Mouse (Mus musculus): ENCODE measurements at regions not wholly inside any gene's neighbourhood (a gene's known extent, or its start where the extent isn't known, plus 50 kb on each side); places are given as distances from the start of the nearest gene placed in this dataset.

DNA sequence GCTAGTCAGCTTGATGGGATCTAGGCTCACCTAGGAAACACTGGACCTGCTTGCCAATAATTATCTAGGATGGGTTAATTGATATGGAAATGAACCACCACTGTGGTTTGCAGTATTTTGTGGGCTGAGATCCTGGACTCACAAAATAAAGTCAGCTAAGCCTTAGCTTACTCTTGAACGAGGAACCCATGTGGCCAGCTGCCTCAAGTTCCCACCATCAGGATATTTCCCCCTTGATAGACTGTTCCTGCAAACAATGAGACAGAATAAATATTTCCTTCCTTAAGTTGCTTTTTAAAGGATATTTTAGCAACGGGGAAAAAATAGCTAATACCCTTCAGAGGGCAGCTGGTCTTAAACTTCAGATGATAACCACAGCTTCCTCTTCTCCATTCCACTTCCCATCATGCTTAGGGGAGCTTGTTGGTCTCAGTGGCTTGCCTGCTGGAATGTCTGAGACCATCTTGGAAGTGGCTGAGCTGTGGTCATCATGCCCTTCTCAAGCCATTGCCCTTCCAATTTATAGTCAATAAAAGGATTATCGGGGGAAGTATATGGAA lies 913.7 kb upstream of the Lrrc6 start:
- H3K36me3 ChIP-seq (ENCODE audit: control insufficient read depth, insufficient read depth) = no peaks in the 10 kb centered on the region
- H3K79me2 ChIP-seq (ENCODE audit: control insufficient read depth, insufficient read depth) = no peaks in the 10 kb centered on the region
- H3K27me3 ChIP-seq (ENCODE audit: control insufficient read depth, insufficient read depth, insufficient read length) = no peaks in the 10 kb centered on the region
- no peak overlapping the region for H3K4me3 ChIP-seq (ENCODE audit: insufficient read depth, poor library complexity, severe bottlenecking)
- H3K79me3 ChIP-seq (ENCODE audit: low read depth) = no peaks in the 10 kb centered on the region
- no peak overlapping the region for H3ac ChIP-seq (ENCODE audit: control insufficient read depth, insufficient read length, low read depth)
- TF ChIP-seq MAX (IDR thresholded peaks at IDR 0.05) (no peak), CEBPB (IDR thresholded peaks at IDR 0.05; ENCODE audit: low read depth) (no peak), MYOD1 (IDR thresholded peaks at IDR 0.05; ENCODE audit: control insufficient read depth, insufficient read length, low read depth) (no peak), CTCF (IDR thresholded peaks at IDR 0.05; ENCODE audit: control insufficient read depth, insufficient read depth, insufficient read length) (no peak), MYOG (IDR thresholded peaks at IDR 0.05; ENCODE audit: control insufficient read depth, extremely low read depth, insufficient read length) (no peak), FOSL1 (IDR thresholded peaks at IDR 0.05; ENCODE audit: insufficient read depth, low read length, poor library complexity, severe bottlenecking) (no peak), USF1 (IDR thresholded peaks at IDR 0.05; ENCODE audit: low read depth) (no peak)

- Histone ChIP-seq H3ac (ENCODE audit: control insufficient read depth, insufficient read length, low read depth) (no peak overlapping the region), H3K79me2 (ENCODE audit: control insufficient read depth, insufficient read depth) (no peaks in the 10 kb centered on the region), H3K36me3 (ENCODE audit: control insufficient read depth, insufficient read depth) (no peaks in the 10 kb centered on the region), H3K79me3 (ENCODE audit: low read depth) (no peaks in the 10 kb centered on the region), H3K27me3 (ENCODE audit: control insufficient read depth, insufficient read depth, insufficient read length) (no peaks in the 10 kb centered on the region), H3K4me3 (ENCODE audit: insufficient read depth, poor library complexity, severe bottlenecking) (no peak overlapping the region)
- no peak for TF ChIP-seq MYOG (IDR thresholded peaks at IDR 0.05; ENCODE audit: control insufficient read depth, extremely low read depth, insufficient read length)
- no peak for TF ChIP-seq CEBPB (IDR thresholded peaks at IDR 0.05; ENCODE audit: low read depth)
- no peak for TF ChIP-seq MAX (IDR thresholded peaks at IDR 0.05)
- no peak for TF ChIP-seq CTCF (IDR thresholded peaks at IDR 0.05; ENCODE audit: control insufficient read depth, insufficient read depth, insufficient read length)
- no peak for TF ChIP-seq FOSL1 (IDR thresholded peaks at IDR 0.05; ENCODE audit: insufficient read depth, low read length, poor library complexity, severe bottlenecking)
- no peak for TF ChIP-seq MYOD1 (IDR thresholded peaks at IDR 0.05; ENCODE audit: control insufficient read depth, insufficient read length, low read depth)
- TF ChIP-seq USF1 (IDR thresholded peaks at IDR 0.05; ENCODE audit: low read depth) = no peak
Observed at GRCm38 (mm10) chr15:67413581-67413980, 912.9 kb upstream of the Lrrc6 start.

DNA sequence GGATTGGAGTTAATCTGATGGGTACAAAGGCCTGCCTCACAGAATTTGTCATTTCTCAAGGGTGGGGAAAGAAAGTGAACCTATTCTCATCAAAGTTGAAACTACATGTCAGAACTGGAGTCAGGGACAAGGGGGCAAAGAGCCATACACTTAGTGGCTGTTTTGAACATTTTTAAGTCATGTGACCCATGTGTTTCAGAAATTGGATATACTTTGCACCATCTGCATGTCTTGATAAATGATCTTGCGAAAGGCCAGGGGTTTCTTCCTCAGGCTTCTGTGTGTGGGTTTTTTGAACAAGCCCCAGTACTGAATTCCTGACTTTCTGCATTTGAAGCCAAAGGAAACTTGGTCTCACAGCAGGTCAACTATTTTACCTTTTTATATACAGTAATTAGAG lies 911.7 kb upstream of the Lrrc6 start:
- no peak overlapping the region for H3K4me3 ChIP-seq (ENCODE audit: insufficient read depth, poor library complexity, severe bottlenecking)
- no peaks in the 10 kb centered on the region for H3K36me3 ChIP-seq (ENCODE audit: control insufficient read depth, insufficient read depth)
- TF ChIP-seq CEBPB (IDR thresholded peaks at IDR 0.05; ENCODE audit: low read depth) (no peak), FOSL1 (IDR thresholded peaks at IDR 0.05; ENCODE audit: insufficient read depth, low read length, poor library complexity, severe bottlenecking) (no peak), MYOG (IDR thresholded peaks at IDR 0.05; ENCODE audit: control insufficient read depth, extremely low read depth, insufficient read length) (no peak), USF1 (IDR thresholded peaks at IDR 0.05; ENCODE audit: low read depth) (no peak), MAX (IDR thresholded peaks at IDR 0.05) (no peak), CTCF (IDR thresholded peaks at IDR 0.05; ENCODE audit: control insufficient read depth, insufficient read depth, insufficient read length) (no peak), MYOD1 (IDR thresholded peaks at IDR 0.05; ENCODE audit: control insufficient read depth, insufficient read length, low read depth) (no peak)
- no peaks in the 10 kb centered on the region for H3K79me2 ChIP-seq (ENCODE audit: control insufficient read depth, insufficient read depth)
- no peak overlapping the region for H3ac ChIP-seq (ENCODE audit: control insufficient read depth, insufficient read length, low read depth)
- H3K27me3 ChIP-seq (ENCODE audit: control insufficient read depth, insufficient read depth, insufficient read length) = no peaks in the 10 kb centered on the region
- H3K79me3 ChIP-seq (ENCODE audit: low read depth) = no peaks in the 10 kb centered on the region

DNA sequence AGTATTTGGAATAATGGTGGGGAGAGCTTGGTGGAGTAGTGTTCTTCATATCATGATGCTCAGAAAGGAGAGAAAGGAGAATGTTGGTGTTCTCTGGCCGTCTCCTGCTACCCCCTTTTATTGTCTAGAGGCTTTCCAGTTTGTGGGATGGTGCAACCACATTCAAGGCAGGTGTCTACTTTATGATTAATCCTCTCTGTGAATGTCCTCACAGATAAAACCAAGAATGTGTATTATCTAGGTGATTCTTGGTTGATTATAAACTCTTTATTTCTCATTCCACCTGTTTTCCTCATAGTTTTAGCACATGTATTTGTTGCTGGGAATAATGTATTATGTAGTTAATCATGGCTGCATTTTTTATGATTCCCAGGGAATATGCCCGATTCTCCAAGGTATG lies 910.9 kb upstream of the Lrrc6 start:
- TF ChIP-seq MYOG (IDR thresholded peaks at IDR 0.05; ENCODE audit: control insufficient read depth, extremely low read depth, insufficient read length) = no peak
- no peak for TF ChIP-seq CTCF (IDR thresholded peaks at IDR 0.05; ENCODE audit: control insufficient read depth, insufficient read depth, insufficient read length)
- no peak for TF ChIP-seq USF1 (IDR thresholded peaks at IDR 0.05; ENCODE audit: low read depth)
- no peak for TF ChIP-seq CEBPB (IDR thresholded peaks at IDR 0.05; ENCODE audit: low read depth)
- TF ChIP-seq FOSL1 (IDR thresholded peaks at IDR 0.05; ENCODE audit: insufficient read depth, low read length, poor library complexity, severe bottlenecking) = no peak
- no peak for TF ChIP-seq MYOD1 (IDR thresholded peaks at IDR 0.05; ENCODE audit: control insufficient read depth, insufficient read length, low read depth)
- TF ChIP-seq MAX (IDR thresholded peaks at IDR 0.05) = no peak
- no peaks in the 10 kb centered on the region for H3K27me3 ChIP-seq (ENCODE audit: control insufficient read depth, insufficient read depth, insufficient read length)
- no peak overlapping the region for H3ac ChIP-seq (ENCODE audit: control insufficient read depth, insufficient read length, low read depth)
- no peaks in the 10 kb centered on the region for H3K79me3 ChIP-seq (ENCODE audit: low read depth)
- H3K36me3 ChIP-seq (ENCODE audit: control insufficient read depth, insufficient read depth) = no peaks in the 10 kb centered on the region
- no peaks in the 10 kb centered on the region for H3K79me2 ChIP-seq (ENCODE audit: control insufficient read depth, insufficient read depth)
- H3K4me3 ChIP-seq (ENCODE audit: insufficient read depth, poor library complexity, severe bottlenecking) = no peak overlapping the region

- H3K4me3 ChIP-seq (ENCODE audit: insufficient read depth, poor library complexity, severe bottlenecking) = no peak overlapping the region
- H3K79me2 ChIP-seq (ENCODE audit: control insufficient read depth, insufficient read depth) = no peaks in the 10 kb centered on the region
- TF ChIP-seq MYOD1 (IDR thresholded peaks at IDR 0.05; ENCODE audit: control insufficient read depth, insufficient read length, low read depth) (no peak), FOSL1 (IDR thresholded peaks at IDR 0.05; ENCODE audit: insufficient read depth, low read length, poor library complexity, severe bottlenecking) (no peak)
- H3K79me3 ChIP-seq (ENCODE audit: low read depth) = no peaks in the 10 kb centered on the region
- no peaks in the 10 kb centered on the region for H3K36me3 ChIP-seq (ENCODE audit: control insufficient read depth, insufficient read depth)
- no peaks in the 10 kb centered on the region for H3K27me3 ChIP-seq (ENCODE audit: control insufficient read depth, insufficient read depth, insufficient read length)
- no peak overlapping the region for H3ac ChIP-seq (ENCODE audit: control insufficient read depth, insufficient read length, low read depth)
Observed at GRCm38 (mm10) chr15:67410012-67410411, 909.3 kb upstream of the Lrrc6 start.
